14 mouse cellular contexts compared by ENCODE assay signal in genomic region chr7:3446584-3446983, GRCm38 (mm10). TPM values are rescaled to one million over a fixed set of nuclear protein-coding genes. Genes with fewer than 3 reads are reported as not detected.
"Had no signal": no experiment of that assay in that cellular context is flagged by ENCODE, and none has a peak within 500 bp of the region (broad histone marks: within the 10 kb centered on the region; RNA-seq: fewer than 3 reads in every experiment).

No protein-coding gene starts in this region.

- H3K4me3 ChIP-seq: intestine, embryonic 15.5 days; layer of hippocampus, adult 2 months; limb, embryonic 13.5 days; midbrain, embryonic 12.5 days had no signal

- H3K27me3 ChIP-seq: intestine, embryonic 15.5 days; limb, embryonic 13.5 days had no signal

- H3K4me2 ChIP-seq: intestine, embryonic 15.5 days; limb, embryonic 13.5 days; midbrain, embryonic 12.5 days had no signal

- DNase-seq: left cerebral cortex, postnatal 4 days; lung, adult 18-20 months; thymus, postnatal 36 days had no signal

- H3K27ac ChIP-seq: intestine, embryonic 15.5 days; kidney, postnatal 0 days; layer of hippocampus, adult 2 months; limb, embryonic 13.5 days; liver, embryonic 14.5 days; midbrain, embryonic 12.5 days had no signal

- H3K36me3 ChIP-seq: intestine, embryonic 15.5 days; limb, embryonic 13.5 days; midbrain, embryonic 12.5 days had no signal

- H3K9me3 ChIP-seq: intestine, embryonic 15.5 days; limb, embryonic 13.5 days; midbrain, embryonic 12.5 days had no signal

- H3K9ac ChIP-seq: intestine, embryonic 15.5 days; limb, embryonic 13.5 days; liver, embryonic 14.5 days; midbrain, embryonic 12.5 days had no signal

- H3K4me1 ChIP-seq: intestine, embryonic 15.5 days; limb, embryonic 13.5 days; midbrain, embryonic 12.5 days had no signal

- ATAC-seq: intestine, embryonic 15.5 days; midbrain, embryonic 16.5 days had no signal

RNA-seq across cellular contexts. Expression of gene Cacng6, which starts 22.6 kb away (rescaled TPM):
- polyA plus RNA-seq: kidney, postnatal 0 days; liver, adult 2 months; liver, embryonic 14.5 days; midbrain, embryonic 16.5 days had no signal

RNA-seq across cellular contexts. Expression of gene Tarm1, which starts 55.8 kb away (rescaled TPM):
- polyA plus RNA-seq: limb, embryonic 13.5 days; liver, adult 2 months; lung, embryonic 16.5 days; midbrain, embryonic 12.5 days; midbrain, embryonic 16.5 days; neural tube, embryonic 14.5 days; stomach, embryonic 14.5 days had no signal

RNA-seq across cellular contexts. Expression of gene Cacng8, which starts 56.1 kb away (rescaled TPM):
- polyA plus RNA-seq: liver, adult 2 months had no signal
